In genomic region chr8:61325014-61325715, GRCm38 (mm10) we compare ENCODE assay signal across 17 mouse cellular contexts.
DNase-seq lines count a peak whose midpoint lies in the region; ATAC-seq lines count a peak whose summit lies in the region.
"Had no signal": no experiment of that assay in that cellular context is flagged by ENCODE, and none has a peak within 500 bp of the region (broad histone marks: within the 10 kb centered on the region; RNA-seq: fewer than 3 reads in every experiment).

No protein-coding gene starts in this region.

- no peaks in the 10 kb centered on the region for H3K9me3 ChIP-seq in embryonic facial prominence, embryonic 13.5 days
- H3K9me3 ChIP-seq in forebrain, embryonic 15.5 days: no peaks in the 10 kb centered on the region
- no peaks in the 10 kb centered on the region for H3K9me3 ChIP-seq in midbrain, embryonic 10.5 days (replicated peaks)
- no peaks in the 10 kb centered on the region for H3K9me3 ChIP-seq in neural tube, embryonic 13.5 days
- H3K9me3 ChIP-seq: heart, embryonic 12.5 days; limb, embryonic 15.5 days; stomach, embryonic 15.5 days had no signal

- H3K4me3 ChIP-seq in embryonic facial prominence, embryonic 13.5 days: no peak overlapping the region
- no peak overlapping the region for H3K4me3 ChIP-seq in forebrain, embryonic 15.5 days
- H3K4me3 ChIP-seq in midbrain, embryonic 10.5 days: no peak overlapping the region
- H3K4me3 ChIP-seq in neural tube, embryonic 13.5 days: no peak overlapping the region
- H3K4me3 ChIP-seq: erythroblast, embryonic 14.5 days; heart, embryonic 12.5 days; left cerebral cortex, adult 2 months; limb, embryonic 15.5 days; stomach, embryonic 15.5 days had no signal

- no peak overlapping the region for H3K9ac ChIP-seq in embryonic facial prominence, embryonic 13.5 days
- H3K9ac ChIP-seq in forebrain, embryonic 15.5 days (replicated peaks): no peak overlapping the region
- no peak overlapping the region for H3K9ac ChIP-seq in neural tube, embryonic 13.5 days
- H3K9ac ChIP-seq: heart, embryonic 12.5 days; limb, embryonic 15.5 days; stomach, embryonic 15.5 days had no signal

- no peak for ATAC-seq in embryonic facial prominence, embryonic 13.5 days (ENCODE audit: insufficient number of reproducible peaks, insufficient read depth, low FRiP score, low TSS enrichment, low read depth)
- peak; percentile 86 for ATAC-seq in forebrain, embryonic 15.5 days (replicated peaks)
- ATAC-seq in neural tube, embryonic 13.5 days (ENCODE audit: low read depth): peak; percentile 66

- no peak for DNase-seq in midbrain, embryonic 10.5 days (ENCODE audit: low spot score)
- DNase-seq in thymus, postnatal 14 days: no peak
- no peak for DNase-seq in gastrocnemius, postnatal 4 days (ENCODE audit: low spot score in 2 of 2)
- no peak for DNase-seq in layer of hippocampus, postnatal 10 days (ENCODE audit: low spot score in 2 of 2)
- DNase-seq: adrenal gland, postnatal 10 days; cerebellum, adult 11 months; kidney, postnatal 25 days; thymus, postnatal 4 days had no signal

- H3K27ac ChIP-seq in embryonic facial prominence, embryonic 13.5 days: no peak overlapping the region
- peak overlapping the region; percentile 57 for H3K27ac ChIP-seq in forebrain, embryonic 15.5 days (replicated peaks)
- H3K27ac ChIP-seq in midbrain, embryonic 10.5 days (replicated peaks): peak overlapping the region; percentile 73
- peak overlapping the region; percentile 64 for H3K27ac ChIP-seq in neural tube, embryonic 13.5 days (replicated peaks)
- H3K27ac ChIP-seq: left cerebral cortex, adult 2 months; limb, embryonic 15.5 days; stomach, embryonic 15.5 days had no signal

- peaks cover 11% of the 10 kb centered on the region for H3K36me3 ChIP-seq in embryonic facial prominence, embryonic 13.5 days
- H3K36me3 ChIP-seq in forebrain, embryonic 15.5 days: no peaks in the 10 kb centered on the region
- H3K36me3 ChIP-seq in midbrain, embryonic 10.5 days: peaks cover 21% of the 10 kb centered on the region
- peaks cover 10% of the 10 kb centered on the region; the same call in 1 of the 2 replicates for H3K36me3 ChIP-seq in neural tube, embryonic 13.5 days

- H3K4me2 ChIP-seq in embryonic facial prominence, embryonic 13.5 days: 0 out of 2 replicates have a peak overlapping the region, but pooled peaks have one; percentile 26
- peak overlapping the region; percentile 22; the same call in 1 of the 2 replicates for H3K4me2 ChIP-seq in forebrain, embryonic 15.5 days (replicated peaks)
- H3K4me2 ChIP-seq in neural tube, embryonic 13.5 days: peak overlapping the region; percentile 24
- H3K4me2 ChIP-seq: heart, embryonic 12.5 days; limb, embryonic 15.5 days; stomach, embryonic 15.5 days had no signal

- H3K27me3 ChIP-seq in embryonic facial prominence, embryonic 13.5 days: no peaks in the 10 kb centered on the region
- H3K27me3 ChIP-seq in forebrain, embryonic 15.5 days: no peaks in the 10 kb centered on the region
- no peaks in the 10 kb centered on the region for H3K27me3 ChIP-seq in midbrain, embryonic 10.5 days (ENCODE audit: low read depth, poor library complexity, severe bottlenecking)
- no peaks in the 10 kb centered on the region for H3K27me3 ChIP-seq in neural tube, embryonic 13.5 days
- H3K27me3 ChIP-seq: CH12.LX; heart, embryonic 12.5 days; limb, embryonic 15.5 days; stomach, embryonic 15.5 days had no signal

- 55% methylated on average over 16 of the region's 16 CpGs for WGBS in embryonic facial prominence, embryonic 13.5 days
- 7% methylated on average over 16 of the region's 16 CpGs for WGBS in forebrain, embryonic 15.5 days
- 48% methylated on average over 16 of the region's 16 CpGs for WGBS in midbrain, embryonic 10.5 days
- 27% methylated on average over 16 of the region's 16 CpGs for WGBS in neural tube, embryonic 13.5 days

- peaks cover 36% of the 10 kb centered on the region for H3K4me1 ChIP-seq in embryonic facial prominence, embryonic 13.5 days
- H3K4me1 ChIP-seq in forebrain, embryonic 15.5 days: peaks cover 32% of the 10 kb centered on the region
- peaks cover 43% of the 10 kb centered on the region for H3K4me1 ChIP-seq in midbrain, embryonic 10.5 days
- H3K4me1 ChIP-seq in neural tube, embryonic 13.5 days (replicated peaks): peaks cover 55% of the 10 kb centered on the region
- H3K4me1 ChIP-seq: stomach, embryonic 15.5 days had no signal
